Mouse (Mus musculus) thymus, postnatal 10 days (tissue): ENCODE measurements at regions not wholly inside any gene's neighbourhood (a gene's known extent, or its start where the extent isn't known, plus 50 kb on each side); places are given as distances from the start of the nearest gene placed in this dataset.

Experiments
- DNase-seq, 2 experiments: peaks; one replicate each; pipeline ENCODE4 v3.0.0; 2021; ENCODE audit warnings: low spot score in 2 of 2

- DNase-seq: no peak
Measured at GRCm38 (mm10) chr2:174848981-174849681, 88.7 kb downstream of the Edn3 start.

GRCm38 (mm10) chr2:174850860-174851259 lies 90.4 kb downstream of the Edn3 start:
- no peak for DNase-seq

GRCm38 (mm10) chr2:174851525-174852330 lies 91.3 kb downstream of the Edn3 start:
- peak; percentile 34 to 67 for DNase-seq

GRCm38 (mm10) chr2:174853786-174854185 lies 93.4 kb downstream of the Edn3 start:
- DNase-seq: no peak

- DNase-seq: no peak
Measured at GRCm38 (mm10) chr2:174855548-174855947, 95.1 kb downstream of the Edn3 start.

GRCm38 (mm10) chr2:174856135-174856534 lies 95.7 kb downstream of the Edn3 start:
- DNase-seq: no peak

GRCm38 (mm10) chr2:174858011-174858834 lies 97.8 kb downstream of the Edn3 start:
- no peak for DNase-seq

GRCm38 (mm10) chr2:174858835-174859215 lies 98.4 kb downstream of the Edn3 start:
- DNase-seq: no peak

- DNase-seq: peak in 1 of 2 experiments; percentile 15
Measured at GRCm38 (mm10) chr2:174859533-174859932, 99.1 kb downstream of the Edn3 start.

- DNase-seq: no peak
Measured at GRCm38 (mm10) chr2:174864657-174865056, 104.2 kb downstream of the Edn3 start.

- no peak for DNase-seq
Measured at GRCm38 (mm10) chr2:174866546-174866945, 106.1 kb downstream of the Edn3 start.

- no peak for DNase-seq
Measured at GRCm38 (mm10) chr2:174867397-174867796, 107.0 kb downstream of the Edn3 start.

- DNase-seq: no peak
Measured at GRCm38 (mm10) chr2:174868186-174868585, 107.8 kb downstream of the Edn3 start.

GRCm38 (mm10) chr2:174868743-174869369 lies 108.4 kb downstream of the Edn3 start:
- no peak for DNase-seq

GRCm38 (mm10) chr2:174870284-174870683 lies 109.9 kb downstream of the Edn3 start:
- peak in 1 of 2 experiments; percentile 48 for DNase-seq

GRCm38 (mm10) chr2:174871225-174871624 lies 110.8 kb downstream of the Edn3 start:
- no peak for DNase-seq

GRCm38 (mm10) chr2:174871844-174872243 lies 111.4 kb downstream of the Edn3 start:
- no peak for DNase-seq

- DNase-seq: no peak
Measured at GRCm38 (mm10) chr2:174876886-174877285, 116.5 kb downstream of the Edn3 start.

GRCm38 (mm10) chr2:174878979-174879378 lies 118.6 kb downstream of the Edn3 start:
- DNase-seq: no peak

- DNase-seq: no peak
Measured at GRCm38 (mm10) chr2:174880659-174881058, 120.2 kb downstream of the Edn3 start.
